Mouse (Mus musculus) MEL (cell line): Measurements from ENCODE around the gene Ubp1. TPM values are rescaled to one million over a fixed set of nuclear protein-coding genes. Genes with fewer than 3 reads are reported as not detected.

Experiments
- DNase-seq: peaks from one replicate; pipeline ENCODE4 v3.0.0; 2011; ENCODE audit warnings: low read depth, low spot score
- H3K27ac ChIP-seq: 2 replicates; pipeline ENCODE4 v1.5.1; 2012; ENCODE audit warnings: low read depth, mild to moderate bottlenecking, control low read depth, low read length, moderate library complexity; ENCODE audit not compliant: control insufficient read depth
- H3K27me3 ChIP-seq, 2 experiments: fragments of 150-350 bp in 1 of 2; sonication (generic) in 1 of 2; 2 replicates each; pipeline ENCODE4 v1.6.1; 2012; ENCODE audit warnings: low read length in 2 of 2, mild to moderate bottlenecking in 2 of 2, improper control_type of control experiment in 1 of 2, moderate library complexity in 1 of 2; ENCODE audit not compliant: insufficient read depth in 2 of 2, control insufficient read depth in 1 of 2
- H3K36me3 ChIP-seq, 2 experiments: 2 replicates each; pipeline ENCODE4 v1.6.1; 2012 to 2014; ENCODE audit warnings: low read length in 2 of 2, improper control_type of control experiment in 1 of 2, inconsistent platforms in 1 of 2, mild to moderate bottlenecking in 1 of 2; ENCODE audit not compliant: insufficient read depth in 2 of 2, control insufficient read depth in 1 of 2
- H3K4me1 ChIP-seq, 2 experiments: fragments of 150-350 bp in 1 of 2; sonication (generic) in 1 of 2; 2 replicates each; pipeline ENCODE4 v1.6.1; 2012; ENCODE audit warnings: low read length in 2 of 2, improper control_type of control experiment in 1 of 2, mild to moderate bottlenecking in 1 of 2; ENCODE audit not compliant: insufficient read depth in 2 of 2, control insufficient read depth in 1 of 2
- H3K4me3 ChIP-seq, 2 experiments: fragments of 150-350 bp in 1 of 2; sonication (generic) in 1 of 2; 2 replicates each; pipeline ENCODE4 v1.5.1; 2012; ENCODE audit warnings: low read depth in 2 of 2, low read length in 2 of 2, mild to moderate bottlenecking in 2 of 2, moderate library complexity in 2 of 2, control low read depth in 1 of 2, improper control_type of control experiment in 1 of 2; ENCODE audit not compliant: control insufficient read depth in 1 of 2, insufficient read depth in 1 of 2
- H3K79me2 ChIP-seq: 2 replicates; pipeline ENCODE4 v1.6.1; 2012; ENCODE audit warnings: mild to moderate bottlenecking, low read length, moderate library complexity; ENCODE audit not compliant: control insufficient read depth, poor library complexity, insufficient read depth
- H3K9ac ChIP-seq: 2 replicates; pipeline ENCODE4 v1.6.1; 2012; ENCODE audit warnings: low read depth, mild to moderate bottlenecking, control low read depth, low read length, moderate library complexity; ENCODE audit not compliant: control insufficient read depth, poor library complexity, severe bottlenecking
- H3K9me3 ChIP-seq: fragments of 150-350 bp; sonication (generic); replicated peaks from 2 replicates; pipeline ENCODE4 v1.6.1; 2012; ENCODE audit warnings: mild to moderate bottlenecking, low read length, improper control_type of control experiment, moderate library complexity; ENCODE audit not compliant: insufficient read depth
- BHLHE40 ChIP-seq: IDR thresholded peaks from 2 replicates; pipeline ENCODE4 v1.6.1; 2012; ENCODE audit warnings: low read depth, mild to moderate bottlenecking, inconsistent platforms, low read length, improper control_type of control experiment, borderline replicate concordance
- CTCF ChIP-seq, 3 experiments: IDR thresholded peaks in 2 of 3; conservative IDR thresholded peaks in 1 of 3; 2 replicates each; pipeline ENCODE4 v1.5.1; 2011 to 2012; ENCODE audit warnings: low read length in 3 of 3, low read depth in 2 of 3, mild to moderate bottlenecking in 2 of 3, improper control_type of control experiment in 1 of 3, inconsistent platforms in 1 of 3, mixed read lengths in 1 of 3, moderate library complexity in 1 of 3; ENCODE audit not compliant: control insufficient read depth in 1 of 3, insufficient read depth in 1 of 3, poor library complexity in 1 of 3, severe bottlenecking in 1 of 3
- E2F4 ChIP-seq: IDR thresholded peaks from 2 replicates; pipeline ENCODE4 v1.6.1; 2011; ENCODE audit warnings: low read depth, low read length, improper control_type of control experiment, borderline replicate concordance
- ELF1 ChIP-seq: IDR thresholded peaks from 2 replicates; pipeline ENCODE4 v1.6.1; 2014; ENCODE audit warnings: low read depth, mild to moderate bottlenecking, inconsistent platforms, low read length, improper control_type of control experiment, moderate library complexity
- MAZ ChIP-seq: IDR thresholded peaks from 2 replicates; pipeline ENCODE4 v1.6.1; 2012; ENCODE audit warnings: low read depth, mild to moderate bottlenecking, inconsistent platforms, low read length, improper control_type of control experiment
- MXI1 ChIP-seq: IDR thresholded peaks from 2 replicates; pipeline ENCODE4 v1.6.1; 2011; ENCODE audit warnings: mild to moderate bottlenecking, low read depth, low read length, improper control_type of control experiment
- MYB ChIP-seq: IDR thresholded peaks from 2 replicates; pipeline ENCODE4 v1.6.1; 2011; ENCODE audit warnings: mild to moderate bottlenecking, low read depth, low read length, improper control_type of control experiment
- MYC ChIP-seq: IDR thresholded peaks from 2 replicates; pipeline ENCODE4 v1.6.1; 2011; ENCODE audit warnings: low read depth, mild to moderate bottlenecking, low read length, improper control_type of control experiment, moderate library complexity
- POLR2AphosphoS5 ChIP-seq: IDR thresholded peaks from 2 replicates; pipeline ENCODE4 v1.6.1; 2012; ENCODE audit warnings: low read depth, borderline replicate concordance, mild to moderate bottlenecking, inconsistent platforms, low read length, moderate library complexity, mixed read lengths
- RAD21 ChIP-seq: IDR thresholded peaks from 2 replicates; pipeline ENCODE4 v1.6.1; 2011; ENCODE audit warnings: mild to moderate bottlenecking, low read depth, low read length, improper control_type of control experiment
- RCOR1 ChIP-seq: IDR thresholded peaks from 2 replicates; pipeline ENCODE4 v1.6.1; 2012; ENCODE audit warnings: low read depth, mild to moderate bottlenecking, inconsistent platforms, low read length, improper control_type of control experiment
- SIN3A ChIP-seq: IDR thresholded peaks from 2 replicates; pipeline ENCODE4 v1.6.1; 2012; ENCODE audit warnings: low read length, improper control_type of control experiment, inconsistent platforms
- SMC3 ChIP-seq: IDR thresholded peaks from 2 replicates; pipeline ENCODE4 v1.6.1; 2011; ENCODE audit warnings: low read depth, low read length, improper control_type of control experiment
- TAL1 ChIP-seq: IDR thresholded peaks from 2 replicates; pipeline ENCODE4 v1.6.1; 2012; ENCODE audit warnings: mild to moderate bottlenecking, inconsistent platforms, low read length, moderate library complexity, mixed read lengths
- UBTF ChIP-seq: IDR thresholded peaks from 2 replicates; pipeline ENCODE4 v1.6.1; 2012; ENCODE audit warnings: low read depth, mild to moderate bottlenecking, inconsistent platforms, low read length, improper control_type of control experiment, moderate library complexity, borderline replicate concordance; ENCODE audit not compliant: insufficient read depth
- USF1 ChIP-seq: IDR thresholded peaks from 2 replicates; pipeline ENCODE4 v1.6.1; 2014; ENCODE audit warnings: low read depth, mild to moderate bottlenecking, inconsistent platforms, low read length, improper control_type of control experiment, moderate library complexity
- USF2 ChIP-seq, 2 experiments: IDR thresholded peaks; 2 replicates each; pipeline ENCODE4 v1.6.1; 2011 to 2012; ENCODE audit warnings: improper control_type of control experiment in 2 of 2, low read length in 2 of 2, borderline replicate concordance in 1 of 2, inconsistent platforms in 1 of 2, low read depth in 1 of 2, mild to moderate bottlenecking in 1 of 2; ENCODE audit not compliant: insufficient read depth in 1 of 2
- ZC3H11A ChIP-seq: IDR thresholded peaks from 2 replicates; pipeline ENCODE4 v1.6.1; 2012; ENCODE audit warnings: low read depth, mild to moderate bottlenecking, inconsistent platforms, low read length, improper control_type of control experiment
- ZMIZ1 ChIP-seq: IDR thresholded peaks from 2 replicates; pipeline ENCODE4 v1.6.1; 2012; ENCODE audit warnings: low read depth, mild to moderate bottlenecking, inconsistent platforms, low read length, improper control_type of control experiment, moderate library complexity
- ZNF384 ChIP-seq: IDR thresholded peaks from 2 replicates; pipeline ENCODE4 v1.6.1; 2012; ENCODE audit warnings: low read depth, mild to moderate bottlenecking, inconsistent platforms, low read length, improper control_type of control experiment
- polyA plus RNA-seq, 2 experiments: library from polyadenylated mRNA; stranded (reverse) in 1 of 2; unstranded in 1 of 2; fragments of >175 nt in 1 of 2; fragments of >200 nt in 1 of 2; gene quantifications; 2 replicates each; pipeline versions ENCODE4 v1.2.1 to v1.2.4; 2012; ENCODE audit warnings: low replicate concordance in 2 of 2, low read depth in 1 of 2; ENCODE audit not compliant: insufficient read length in 2 of 2, insufficient read depth in 1 of 2, missing spikeins in 1 of 2
- total RNA-seq: library from RNA; depleted of rRNA; stranded (reverse); fragments of 300-350 nt; gene quantifications from 2 replicates; pipeline ENCODE4 v1.2.3, GENCODE M21; 2012

Ubp1 gene
- total and polyA plus RNA-seq, 3 experiments = 46.4 to 95.5 (median 60.8) TPM

DNA sequence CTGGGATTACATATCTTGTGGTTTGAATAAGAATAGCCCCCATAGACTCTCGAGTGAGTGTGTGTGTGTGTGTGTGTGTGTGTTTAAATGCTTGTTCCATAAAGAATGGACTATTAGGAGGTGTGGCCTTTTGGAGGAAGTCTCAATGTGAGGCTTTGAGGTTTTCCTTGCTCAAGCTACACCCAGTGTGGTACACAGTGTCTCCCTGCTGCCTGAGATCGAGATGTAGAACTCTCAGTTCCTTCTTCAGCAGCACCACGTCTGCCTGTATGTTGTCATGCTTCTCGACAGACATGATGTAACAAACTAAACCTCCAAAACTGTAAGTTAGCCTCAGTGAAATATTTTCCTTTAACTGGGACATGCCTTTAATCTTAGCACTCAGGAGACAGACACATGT is 2.1 kb upstream of the Ubp1 start (continued):
- TF ChIP-seq E2F4 = no peak
- TF ChIP-seq TAL1 = no peak
- TF ChIP-seq CTCF (IDR thresholded peaks at IDR 0.05 in 2 of 3, conservative IDR thresholded peaks at IDR 0.05 in 1 of 3; ENCODE audit: control insufficient read depth in 1 of 3, insufficient read depth in 1 of 3, low read depth in 2 of 3, low read length in 3 of 3, poor library complexity in 1 of 3, severe bottlenecking in 1 of 3) = no peak
- no peak for TF ChIP-seq POLR2AphosphoS5

DNA sequence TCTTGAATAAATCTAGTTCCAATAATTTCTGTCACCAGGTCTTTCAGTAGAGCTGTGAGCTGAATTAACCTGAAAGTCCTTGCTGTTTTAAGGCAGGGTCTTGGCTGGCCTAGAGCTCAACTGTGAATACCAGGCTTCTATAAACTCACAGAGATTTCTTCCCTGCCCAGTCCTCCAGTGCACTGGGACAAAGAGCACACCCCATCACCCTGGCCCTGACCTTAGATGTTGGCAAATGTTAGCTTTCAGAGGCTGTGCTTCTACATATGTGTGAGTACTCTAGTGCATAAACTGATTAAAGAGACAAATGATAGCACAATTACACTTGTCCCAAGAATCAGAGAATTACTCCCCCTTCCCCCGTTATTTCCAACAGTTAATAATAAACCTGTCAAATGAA is 1.1 kb upstream of the Ubp1 start:
- H3K9ac ChIP-seq = peak overlapping the region; percentile 78; the same call in 1 of the 2 replicates
- no peak for TF ChIP-seq ZNF384
- no peak for TF ChIP-seq RAD21
- no peak for TF ChIP-seq SMC3
- TF ChIP-seq MYB = no peak
- TF ChIP-seq ZC3H11A = no peak
- no peak for TF ChIP-seq USF2 (IDR thresholded peaks at IDR 0.05; ENCODE audit: borderline replicate concordance in 1 of 2, insufficient read depth in 1 of 2, low read depth in 1 of 2, low read length in 2 of 2)
- TF ChIP-seq ELF1 = no peak
- TF ChIP-seq RCOR1 = no peak
- TF ChIP-seq ZMIZ1 = no peak
- no peak for TF ChIP-seq UBTF
- TF ChIP-seq BHLHE40 = no peak
- TF ChIP-seq USF1 = no peak
- TF ChIP-seq, all 39 proteins: peak for 0
- Histone ChIP-seq H3K27me3 (no peaks in the 10 kb centered on the region), H3K9me3 (no peaks in the 10 kb centered on the region), H3K4me3 (peak overlapping the region; percentile 68 to 76; a peak in 3 of 4 replicates), H3K27ac (peak overlapping the region; percentile 99), H3K4me1 (peaks cover 7 to 27% of the 10 kb centered on the region in 2 experiments), H3K79me2 (peaks cover 30% of the 10 kb centered on the region), H3K36me3 (peaks cover 0 to 29% of the 10 kb centered on the region in 2 experiments; a peak in 3 of 4 replicates)
- DNase-seq = no peak

- Histone ChIP-seq H3K9ac (peak overlapping the region; percentile 92), H3K27ac (peak overlapping the region; percentile 77), H3K36me3 (peaks cover 3 to 46% of the 10 kb centered on the region in 2 experiments), H3K4me1 (peaks cover 19 to 37% of the 10 kb centered on the region in 2 experiments), H3K27me3 (no peaks in the 10 kb centered on the region), H3K4me3 (peak overlapping the region; percentile 82 to 93), H3K79me2 (peaks cover 47% of the 10 kb centered on the region), H3K9me3 (no peaks in the 10 kb centered on the region)
- TF ChIP-seq ZNF384 (no peak), MYC (0 out of 2 replicates have a peak, but pooled peaks have one; percentile 13), CTCF (IDR thresholded peaks at IDR 0.05 in 2 of 3, conservative IDR thresholded peaks at IDR 0.05 in 1 of 3; ENCODE audit: control insufficient read depth in 1 of 3, insufficient read depth in 1 of 3, low read depth in 2 of 3, low read length in 3 of 3, poor library complexity in 1 of 3, severe bottlenecking in 1 of 3) (no peak), MYB (no peak), MXI1 (peak; percentile 61; the same call in 1 of the 2 replicates), SIN3A (peak; percentile 56), MAZ (peak; percentile 16; the same call in 1 of the 2 replicates)
- DNase-seq = no peak
Observed at GRCm38 (mm10) chr9:113931375-113932099, 803 bp downstream of the Ubp1 start.
